Mouse (Mus musculus): ENCODE measurements at regions not wholly inside any gene's neighbourhood (a gene's known extent, or its start where the extent isn't known, plus 50 kb on each side); places are given as distances from the start of the nearest gene placed in this dataset.

DNA sequence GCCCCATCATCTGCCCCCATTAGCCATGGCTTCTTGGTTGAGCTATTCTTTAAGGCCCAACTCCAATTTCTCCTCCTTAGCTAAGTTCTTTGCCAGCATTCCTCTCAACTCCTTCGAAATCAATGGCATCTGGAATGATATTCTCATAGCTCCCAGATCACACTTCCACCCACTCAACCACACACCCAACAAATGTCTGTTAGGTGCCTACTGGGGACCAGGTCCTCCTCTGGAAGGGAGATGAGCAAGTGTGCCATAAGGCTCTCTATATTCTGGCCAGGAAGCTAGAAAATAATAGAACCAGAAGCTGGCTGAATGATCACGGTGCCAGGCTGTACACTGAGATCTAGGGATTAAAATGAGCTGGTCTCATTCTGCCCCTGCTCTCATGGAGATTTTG is 161.6 kb downstream of the Hibadh start:
- peak in 1 of 2 experiments; percentile 35 for DNase-seq (ENCODE audit: low spot score in 2 of 2)

GRCm38 (mm10) chr6:52479200-52479599 is 161.0 kb downstream of the Hibadh start:
- DNase-seq (ENCODE audit: low spot score in 2 of 2), result peak in 1 of 2 experiments; percentile 57

DNA sequence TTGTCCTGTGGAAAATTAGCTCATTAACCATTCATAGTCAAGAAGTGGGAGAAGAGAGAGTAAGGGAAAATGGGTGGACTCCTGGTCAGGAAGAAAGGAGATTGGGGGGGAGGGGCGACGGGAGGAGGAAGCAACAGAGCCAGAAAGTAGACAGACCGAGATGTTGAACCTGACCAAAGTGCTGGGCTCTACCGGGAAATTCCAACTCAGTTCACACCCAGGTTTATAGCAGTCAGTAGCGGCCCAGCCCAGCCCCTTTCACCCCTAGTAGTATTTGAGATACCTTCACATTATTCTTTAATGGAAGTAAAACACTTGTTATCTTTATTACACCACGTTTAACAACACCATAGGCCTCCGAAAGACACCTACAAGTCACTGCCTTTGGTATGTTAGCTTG is 158.2 kb downstream of the Hibadh start:
- DNase-seq (ENCODE audit: low spot score in 2 of 2), result peak in 1 of 2 experiments; percentile 22

DNA sequence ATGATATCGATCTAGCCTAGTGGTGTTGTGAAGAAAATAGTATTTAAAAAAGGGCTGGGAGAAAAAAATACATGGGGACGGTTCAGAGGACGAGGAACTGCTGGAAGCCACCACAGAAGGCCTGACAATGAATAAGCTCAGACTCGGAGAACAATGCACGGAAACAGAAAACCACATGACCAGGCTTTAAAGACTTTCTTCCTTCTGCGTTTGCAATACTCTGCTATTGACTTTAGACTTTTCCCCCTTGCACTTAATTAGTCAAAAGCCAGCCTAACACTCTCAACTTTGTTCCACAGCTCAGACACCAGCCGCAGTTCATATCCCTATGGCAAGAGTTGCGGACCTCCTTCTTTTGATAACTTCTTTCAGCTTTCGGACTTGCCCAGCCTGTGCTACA is 154.0 kb downstream of the Hibadh start:
- peak in 1 of 2 experiments; percentile 14 for DNase-seq (ENCODE audit: low spot score in 2 of 2)

GRCm38 (mm10) chr6:52486655-52487054 is 153.5 kb downstream of the Hibadh start:
- DNase-seq (ENCODE audit: low spot score in 2 of 2), result peak in 1 of 2 experiments; percentile 44

DNA sequence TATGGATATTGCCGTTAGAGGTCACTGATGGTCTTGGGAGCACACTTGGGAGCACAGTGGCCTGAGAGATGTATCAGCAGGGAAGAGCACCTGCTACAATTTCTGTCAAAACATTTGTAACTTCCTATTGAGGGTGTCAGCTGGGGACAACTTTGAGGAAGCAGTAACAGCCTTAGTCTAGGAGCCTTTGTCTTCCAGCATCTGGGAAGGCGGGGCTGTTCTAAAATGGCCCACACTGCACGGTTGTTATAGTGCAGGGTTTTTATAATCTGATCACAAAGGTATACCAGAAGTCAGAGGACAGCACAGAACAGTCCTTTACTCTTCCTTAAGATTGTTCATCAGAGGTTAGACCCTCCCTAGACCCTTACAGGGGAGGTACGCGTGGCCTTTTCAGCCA is 152.3 kb downstream of the Hibadh start:
- peak in 1 of 2 experiments; percentile 22 for DNase-seq (ENCODE audit: low spot score in 2 of 2)

- DNase-seq (ENCODE audit: low spot score in 2 of 2), result peak in 1 of 2 experiments; percentile 56
These were observed 149.9 kb downstream of the Hibadh start for GRCm38 (mm10) chr6:52490264-52490775.

DNA sequence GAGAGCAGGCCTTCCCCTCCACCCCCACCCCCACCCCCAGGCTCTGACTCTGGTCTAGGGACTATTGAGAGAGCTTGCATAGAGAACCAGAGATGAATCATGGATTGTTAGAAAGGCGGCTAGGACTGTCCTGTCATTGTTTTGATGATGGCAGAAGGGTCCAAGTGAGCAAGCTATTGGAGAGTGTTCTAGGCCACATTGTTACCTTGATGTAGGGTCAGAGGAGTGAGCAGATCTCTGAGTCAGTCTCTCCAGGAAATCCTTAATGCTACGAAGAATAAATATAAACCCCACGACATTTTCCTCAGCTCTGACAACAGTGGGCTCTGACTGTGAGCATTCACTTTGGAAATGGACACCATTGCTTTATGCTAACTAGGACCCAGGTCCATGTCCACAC is 144.9 kb downstream of the Hibadh start:
- DNase-seq (ENCODE audit: low spot score in 2 of 2), result no peak

DNA sequence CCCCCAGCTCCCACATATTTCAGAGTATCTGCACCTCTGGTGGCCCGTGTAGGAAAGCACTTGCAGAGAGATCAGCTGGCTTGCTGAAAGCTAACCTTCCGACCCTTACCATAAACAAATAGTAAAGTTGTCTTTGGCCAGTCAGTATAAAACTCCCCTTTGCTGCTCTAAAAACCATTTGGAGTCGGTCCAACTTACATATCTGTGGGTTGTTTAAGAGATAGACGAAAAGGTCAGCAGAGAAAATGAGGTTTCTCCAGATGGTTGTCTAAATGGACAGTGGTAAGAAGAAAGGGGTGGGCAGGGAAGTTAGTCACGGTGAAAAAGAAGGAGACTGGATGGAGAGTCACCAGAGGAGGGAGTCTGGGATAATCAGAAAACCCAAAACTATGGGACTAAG is 144.3 kb downstream of the Hibadh start:
- no peak for DNase-seq (ENCODE audit: low spot score in 2 of 2)
